Mouse (Mus musculus) lung, postnatal 0 days (tissue): ENCODE results near the gene Actr2. TPM values are rescaled to one million over a fixed set of nuclear protein-coding genes. Genes with fewer than 3 reads are reported as not detected.
"Not testable (repeated sequence)": the region's sequence is repeated elsewhere in the genome, so short reads cannot be mapped to it uniquely, and the experiment has no call there.

Experiments used
- ATAC-seq: fragments of 200-750 bp; cut with Nextera tagmentation; 2 replicates; pipeline ENCODE4 v1.8.0; 2017; ENCODE audit warnings: moderate library complexity
- DNase-seq: peaks from one replicate; pipeline ENCODE4 v3.0.0-alpha.2; 2016; ENCODE audit warnings: low spot score
- H3K27ac ChIP-seq: fragments of 300-500 bp; sonication (generic); 2 replicates; pipeline ENCODE4 v1.5.1; 2014; ENCODE audit warnings: antibody characterized with exemption, mild to moderate bottlenecking, low read length, mixed read lengths
- H3K27me3 ChIP-seq: fragments of 300-500 bp; sonication (generic); replicated peaks from 2 replicates; pipeline ENCODE4 v1.6.1; 2014; ENCODE audit warnings: low read length, mixed read lengths; ENCODE audit not compliant: insufficient read depth
- H3K36me3 ChIP-seq: fragments of 300-500 bp; sonication (generic); 2 replicates; pipeline ENCODE4 v1.6.1; 2014; ENCODE audit warnings: low read length, mixed read lengths; ENCODE audit not compliant: insufficient read depth
- H3K4me1 ChIP-seq: fragments of 300-500 bp; sonication (generic); 2 replicates; pipeline ENCODE4 v1.6.1; 2014; ENCODE audit warnings: antibody characterized with exemption, low read depth, low read length, mixed read lengths; ENCODE audit not compliant: insufficient read depth
- H3K4me2 ChIP-seq: fragments of 300-500 bp; sonication (generic); replicated peaks from 2 replicates; pipeline ENCODE4 v1.6.1; 2014; ENCODE audit warnings: low read depth, mild to moderate bottlenecking, low read length, moderate library complexity, mixed read lengths
- H3K4me3 ChIP-seq: fragments of 300-500 bp; sonication (generic); 2 replicates; pipeline ENCODE4 v1.5.1; 2014; ENCODE audit warnings: low read depth, low read length
- H3K9ac ChIP-seq: fragments of 300-500 bp; sonication (generic); replicated peaks from 2 replicates; pipeline ENCODE4 v1.6.1; 2014; ENCODE audit warnings: low read depth, mild to moderate bottlenecking
- H3K9me3 ChIP-seq: fragments of 300-500 bp; sonication (generic); 2 replicates; pipeline ENCODE4 v1.6.1; 2016; ENCODE audit warnings: low read length, mixed read lengths
- CTCF ChIP-seq: IDR thresholded peaks from 2 replicates; pipeline ENCODE4 v1.5.1; 2016; ENCODE audit warnings: antibody characterized with exemption, mild to moderate bottlenecking
- EP300 ChIP-seq: IDR thresholded peaks from 2 replicates; pipeline ENCODE4 v1.6.1; 2016; ENCODE audit warnings: antibody characterized with exemption, mild to moderate bottlenecking, control low read depth
- WGBS: fragments of 180-500 bp; shearing (Covaris S2); extraction: QIAGEN DNeasy Blood & Tissue Kit; methylation state at CpG from one replicate; pipeline ENCODE4 v1.1.7; 2014; 5-methylcytosine and 5-hydroxymethylcytosine counted together
- polyA plus RNA-seq: library from polyadenylated mRNA; unstranded; fragments of >200 nt; fragmentation: Nextera tagmentation; extraction: Ambion mirVana; gene quantifications from 2 replicates; pipeline ENCODE4 v1.2.1, GENCODE M21; 2015

Gene Actr2
- polyA plus RNA-seq, 1 experiment from 2014 or later, result 93.1 TPM

GRCm38 (mm10) chr11:20035972-20036371 is 76.7 kb downstream of the Actr2 start:
- no peak overlapping the region for H3K9ac ChIP-seq
- H3K36me3 ChIP-seq, result no peaks in the 10 kb centered on the region
- H3K4me3 ChIP-seq, result no peak overlapping the region
- no peak overlapping the region for H3K4me2 ChIP-seq
- H3K4me1 ChIP-seq, result no peaks in the 10 kb centered on the region
- no peak overlapping the region for H3K27ac ChIP-seq
- ATAC-seq (no peak), DNase-seq (no peak)
- H3K27me3 ChIP-seq, result no peaks in the 10 kb centered on the region
- 76% methylated on average over 7 of the region's 7 CpGs for WGBS
- no peak for TF ChIP-seq CTCF
- no peak for TF ChIP-seq EP300
- no peaks in the 10 kb centered on the region for H3K9me3 ChIP-seq

- Histone ChIP-seq H3K9ac (no peak overlapping the region), H3K4me1 (no peaks in the 10 kb centered on the region), H3K27me3 (no peaks in the 10 kb centered on the region), H3K4me2 (no peak overlapping the region), H3K4me3 (no peak overlapping the region), H3K36me3 (no peaks in the 10 kb centered on the region), H3K27ac (no peak overlapping the region), H3K9me3 (no peaks in the 10 kb centered on the region)
- 50% methylated on average over 11 of the region's 11 CpGs for WGBS
- no peak for TF ChIP-seq CTCF
- DNase-seq (no peak), ATAC-seq (no peak)
These were observed 77.3 kb downstream of the Actr2 start for GRCm38 (mm10) chr11:20035343-20035928.

GRCm38 (mm10) chr11:20034337-20034947 is 78.3 kb downstream of the Actr2 start:
- H3K27ac ChIP-seq, result no peak overlapping the region
- TF ChIP-seq EP300 (no peak), CTCF (no peak)
- ATAC-seq, result no peak
- H3K4me3 ChIP-seq, result no peak overlapping the region
- H3K9me3 ChIP-seq, result no peaks in the 10 kb centered on the region
- H3K9ac ChIP-seq, result no peak overlapping the region
- H3K4me2 ChIP-seq, result no peak overlapping the region
- no peaks in the 10 kb centered on the region for H3K4me1 ChIP-seq
- WGBS, result 67% methylated on average over 14 of the region's 14 CpGs
- no peak for DNase-seq
- no peaks in the 10 kb centered on the region for H3K27me3 ChIP-seq
- H3K36me3 ChIP-seq, result no peaks in the 10 kb centered on the region

- H3K4me1 ChIP-seq, result no peaks in the 10 kb centered on the region
- no peaks in the 10 kb centered on the region for H3K9me3 ChIP-seq
- no peak overlapping the region for H3K27ac ChIP-seq
- TF ChIP-seq EP300, result no peak
- no peak for TF ChIP-seq CTCF
- no peak overlapping the region for H3K4me3 ChIP-seq
- H3K4me2 ChIP-seq, result no peak overlapping the region
- H3K27me3 ChIP-seq, result no peaks in the 10 kb centered on the region
- H3K9ac ChIP-seq, result no peak overlapping the region
- WGBS, result 60% methylated on average over 6 of the region's 6 CpGs
- no peak for DNase-seq
- ATAC-seq, result no peak
- H3K36me3 ChIP-seq, result no peaks in the 10 kb centered on the region
These were observed 79.1 kb downstream of the Actr2 start for GRCm38 (mm10) chr11:20033541-20034160.

- DNase-seq (peak; percentile 16), ATAC-seq (no peak)
- no peaks in the 10 kb centered on the region for H3K4me1 ChIP-seq
- H3K9me3 ChIP-seq, result no peaks in the 10 kb centered on the region
- no peak overlapping the region for H3K9ac ChIP-seq
- WGBS, result 34% methylated on average over 8 of the region's 8 CpGs
- no peak overlapping the region for H3K4me2 ChIP-seq
- H3K27ac ChIP-seq, result no peak overlapping the region
- H3K4me3 ChIP-seq, result no peak overlapping the region
- H3K36me3 ChIP-seq, result no peaks in the 10 kb centered on the region
- no peak for TF ChIP-seq EP300
- TF ChIP-seq CTCF, result peak; percentile 76
- no peaks in the 10 kb centered on the region for H3K27me3 ChIP-seq
These were observed 81.2 kb downstream of the Actr2 start for GRCm38 (mm10) chr11:20031536-20031935.

- H3K4me3 ChIP-seq, DNase-seq, ATAC-seq, H3K4me1 ChIP-seq, H3K9me3 ChIP-seq, H3K36me3 ChIP-seq, H3K9ac ChIP-seq, H3K27me3 ChIP-seq, H3K4me2 ChIP-seq, H3K27ac ChIP-seq: not testable (repeated sequence)
- WGBS, result 94% methylated on average over 5 of the region's 5 CpGs
These were observed 81.7 kb downstream of the Actr2 start for GRCm38 (mm10) chr11:20030973-20031372.
